Mouse (Mus musculus) hematopoietic stem cell, adult 5-6 weeks (primary cell): ENCODE data around the gene Mien1. TPM values are rescaled to one million over a fixed set of nuclear protein-coding genes. Genes with fewer than 3 reads are reported as not detected.

Source experiments
- ATAC-seq, 2 experiments: fragments of 125-278 bp in 1 of 2; replicated peaks in 1 of 2; 2 replicates each; pipeline ENCODE4 v1.8.0; 2016 to 2017; ENCODE audit warnings: inconsistent platforms in 2 of 2, mild to moderate bottlenecking in 2 of 2, moderate number of reproducible peaks in 2 of 2, low read depth in 1 of 2, moderate TSS enrichment in 1 of 2; ENCODE audit not compliant: low FRiP score in 2 of 2, poor library complexity in 2 of 2, severe bottlenecking in 2 of 2, insufficient read depth in 1 of 2, low TSS enrichment in 1 of 2
- total RNA-seq: library from RNA; stranded (forward); fragments of 172-1452, 232-1000 nt; gene quantifications from 2 replicates; pipeline ENCODE4 v1.2.3, GENCODE M21; 2017

Gene Mien1
- total RNA-seq, 1 experiment from 2014 or later, result 18.2 TPM

- ATAC-seq, result no peak
Observed at GRCm38 (mm10) chr11:98446213-98446561, 7.4 kb upstream of the Mien1 start, which contains the start of gene Grb7. TSS of gene Grb7 (plus strand) at chr11:98446394.

GRCm38 (mm10) chr11:98445679-98446078 is 6.9 kb upstream of the Mien1 start:
- ATAC-seq, result no peak

GRCm38 (mm10) chr11:98445238-98445637 is 6.4 kb upstream of the Mien1 start:
- no peak for ATAC-seq

GRCm38 (mm10) chr11:98443688-98444087 is 4.9 kb upstream of the Mien1 start:
- ATAC-seq, result no peak

GRCm38 (mm10) chr11:98437441-98437840 is 1.4 kb downstream of the Mien1 start:
- no peak for ATAC-seq

GRCm38 (mm10) chr11:98435723-98436122 is 3.1 kb downstream of the Mien1 start:
- ATAC-seq, result no peak

GRCm38 (mm10) chr11:98431743-98432502 is 6.9 kb downstream of the Mien1 start:
- no peak for ATAC-seq

- no peak for ATAC-seq
Observed at GRCm38 (mm10) chr11:98428436-98428835, 10.4 kb downstream of the Mien1 start.

- ATAC-seq, result no peak
Observed at GRCm38 (mm10) chr11:98426592-98426991, 12.2 kb downstream of the Mien1 start.

GRCm38 (mm10) chr11:98418939-98419547 is 19.7 kb downstream of the Mien1 start:
- no peak for ATAC-seq

- no peak for ATAC-seq
Observed at GRCm38 (mm10) chr11:98418273-98418672, 20.5 kb downstream of the Mien1 start.

GRCm38 (mm10) chr11:98417074-98417473 is 21.7 kb downstream of the Mien1 start:
- no peak for ATAC-seq

GRCm38 (mm10) chr11:98414162-98414561 is 24.6 kb downstream of the Mien1 start:
- ATAC-seq, result no peak

GRCm38 (mm10) chr11:98413731-98414130 is 25.1 kb downstream of the Mien1 start:
- ATAC-seq, result no peak

- ATAC-seq, result no peak
Observed at GRCm38 (mm10) chr11:98412797-98413301, 25.9 kb downstream of the Mien1 start.

GRCm38 (mm10) chr11:98412273-98412796 is 26.5 kb downstream of the Mien1 start, which contains the start of gene Erbb2:
TSS of gene Erbb2 (plus strand) at chr11:98412470.
- ATAC-seq, result no peak

GRCm38 (mm10) chr11:98409341-98409822 is 29.4 kb downstream of the Mien1 start:
- no peak for ATAC-seq

- ATAC-seq, result no peak
Observed at GRCm38 (mm10) chr11:98408872-98409271, 29.9 kb downstream of the Mien1 start.
